Mouse (Mus musculus): ENCODE results near the gene Jrkl. TPM values are rescaled to one million over a fixed set of nuclear protein-coding genes. Genes with fewer than 3 reads are reported as not detected.

Jrkl gene
- total and polyA plus RNA-seq, 3 experiments = 2.4 to 3.7 (median 2.5) TPM

DNA sequence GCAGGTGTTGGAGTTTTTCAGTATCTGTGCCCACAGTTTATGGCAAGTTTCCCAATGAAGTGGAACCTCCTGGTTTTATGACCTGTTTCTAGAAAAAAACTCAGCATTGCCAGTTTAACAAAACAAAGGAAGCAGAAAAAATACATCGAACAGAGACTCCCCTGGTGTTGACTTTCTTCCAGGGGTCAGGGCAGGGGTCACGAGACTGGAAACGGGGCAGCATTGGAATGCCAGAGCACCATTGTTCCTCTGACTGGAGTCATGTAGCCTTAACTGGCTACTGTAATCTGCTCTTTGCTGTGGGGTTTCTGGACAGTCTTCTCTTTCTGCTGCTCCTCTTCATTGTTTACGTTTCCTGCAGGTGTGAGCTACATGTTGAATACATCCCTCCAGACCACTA is 15.1 kb downstream of the Jrkl start:
- Histone ChIP-seq H3K79me2 (replicated peaks; ENCODE audit: control insufficient read depth, extremely low read depth, insufficient read depth, poor library complexity, severe bottlenecking) (no peaks in the 10 kb centered on the region), H3K9me3 (replicated peaks; ENCODE audit: low read length) (peaks cover 9% of the 10 kb centered on the region), H3K27me3 (replicated peaks) (no peaks in the 10 kb centered on the region), H3K36me3 (replicated peaks in 1 of 2; ENCODE audit: control insufficient read depth in 1 of 2, insufficient read depth in 1 of 2, low read length in 1 of 2) (no peaks in the 10 kb centered on the region), H3K4me3 (replicated peaks in 1 of 3; ENCODE audit: low read depth in 2 of 3, low read length in 2 of 3, poor library complexity in 1 of 3) (no peak overlapping the region), H3K9ac (ENCODE audit: insufficient read depth, low read depth) (no peak overlapping the region), H3K4me2 (ENCODE audit: insufficient read depth, low read depth, poor library complexity, severe bottlenecking) (no peak overlapping the region), H3K4me1 (ENCODE audit: control insufficient read depth in 1 of 2, insufficient read depth in 2 of 2) (peaks cover 3 to 5% of the 10 kb centered on the region in 2 experiments; a peak in 3 of 4 replicates), H3K27ac (ENCODE audit: insufficient read depth, low read depth) (no peak overlapping the region)
- dilution Hi-C loops (cut with MboI; ENCODE audit: extremely low pct_ligation_motif_present, extremely low pct_unique_long_range_greater_than_20kb, low sequenced_read_pairs) (no loop called here), in situ Hi-C loops (cut with MboI; ENCODE audit: low pct_ligation_motif_present, low pct_unique_long_range_greater_than_20kb, low sequenced_read_pairs) (no loop called here)
- DNase-seq (ENCODE audit: extremely low read depth) = no peak
- TF ChIP-seq SIN3A (IDR thresholded peaks at IDR 0.05; ENCODE audit: low read length) = no peak
- no peak for TF ChIP-seq MYC (IDR thresholded peaks at IDR 0.05; ENCODE audit: low read depth, low read length)
- TF ChIP-seq NRF1 (IDR thresholded peaks at IDR 0.05; ENCODE audit: low read depth, low read length) = no peak
- TF ChIP-seq ZNF384 (IDR thresholded peaks at IDR 0.05; ENCODE audit: low read depth, low read length) = no peak
- no peak for TF ChIP-seq PAX5 (IDR thresholded peaks at IDR 0.05; ENCODE audit: low read length)
- no peak for TF ChIP-seq KAT2A (IDR thresholded peaks at IDR 0.05; ENCODE audit: insufficient replicate concordance, low read length)
- no peak for TF ChIP-seq USF2 (conservative IDR thresholded peaks at IDR 0.05; ENCODE audit: low read depth, low read length)
- no peak for TF ChIP-seq MAZ (IDR thresholded peaks at IDR 0.05; ENCODE audit: low read depth, low read length)
- TF ChIP-seq CTCF (conservative IDR thresholded peaks at IDR 0.05 in 1 of 2, IDR thresholded peaks at IDR 0.05 in 1 of 2; ENCODE audit: low read depth in 2 of 2, low read length in 2 of 2) = no peak
- TF ChIP-seq POLR2A (IDR thresholded peaks at IDR 0.05; ENCODE audit: low read depth, low read length) = no peak
- TF ChIP-seq MEF2A (IDR thresholded peaks at IDR 0.05; ENCODE audit: borderline replicate concordance, low read depth, low read length) = no peak
- no peak for TF ChIP-seq ZC3H11A (IDR thresholded peaks at IDR 0.05; ENCODE audit: low read depth, low read length)
- TF ChIP-seq UBTF (IDR thresholded peaks at IDR 0.05; ENCODE audit: low read depth, low read length) = no peak
- no peak for TF ChIP-seq USF1 (IDR thresholded peaks at IDR 0.05; ENCODE audit: low read depth, low read length)

DNA sequence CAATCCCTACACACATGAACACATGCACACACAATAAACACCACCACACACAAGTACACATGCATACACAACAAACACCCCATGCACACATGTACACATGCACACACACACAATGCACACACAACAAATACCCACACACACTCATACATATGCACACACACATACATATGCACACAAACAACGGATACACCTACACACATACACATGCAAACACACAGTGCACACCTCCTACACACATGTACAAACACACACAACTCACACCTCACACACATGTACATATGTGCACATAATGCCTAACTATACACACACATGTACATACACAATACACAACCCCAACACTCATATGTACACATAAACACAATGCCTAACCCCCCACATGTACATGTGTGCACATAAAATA is 19.8 kb downstream of the Jrkl start:
- no peak overlapping the region for H3K27ac ChIP-seq (ENCODE audit: insufficient read depth, low read depth)
- no peak overlapping the region for H3K9ac ChIP-seq (ENCODE audit: insufficient read depth, low read depth)
- no peak for TF ChIP-seq UBTF (IDR thresholded peaks at IDR 0.05; ENCODE audit: low read depth, low read length)
- no peaks in the 10 kb centered on the region for H3K36me3 ChIP-seq (replicated peaks in 1 of 2; ENCODE audit: control insufficient read depth in 1 of 2, insufficient read depth in 1 of 2, low read length in 1 of 2)
- H3K4me3 ChIP-seq (replicated peaks in 1 of 3; ENCODE audit: low read depth in 2 of 3, low read length in 2 of 3, poor library complexity in 1 of 3) = no peak overlapping the region
- no peak for DNase-seq (ENCODE audit: extremely low read depth)
- no peak overlapping the region for H3K4me2 ChIP-seq (ENCODE audit: insufficient read depth, low read depth, poor library complexity, severe bottlenecking)
- peaks cover 9% of the 10 kb centered on the region for H3K9me3 ChIP-seq (replicated peaks; ENCODE audit: low read length)
- dilution Hi-C loops (cut with MboI; ENCODE audit: extremely low pct_ligation_motif_present, extremely low pct_unique_long_range_greater_than_20kb, low sequenced_read_pairs) (no loop called here), in situ Hi-C loops (cut with MboI; ENCODE audit: low pct_ligation_motif_present, low pct_unique_long_range_greater_than_20kb, low sequenced_read_pairs) (no loop called here)
- peaks cover 0 to 3% of the 10 kb centered on the region in 2 experiments; a peak in 2 of 4 replicates for H3K4me1 ChIP-seq (ENCODE audit: control insufficient read depth in 1 of 2, insufficient read depth in 2 of 2)
- H3K27me3 ChIP-seq (replicated peaks) = no peaks in the 10 kb centered on the region
- no peaks in the 10 kb centered on the region for H3K79me2 ChIP-seq (replicated peaks; ENCODE audit: control insufficient read depth, extremely low read depth, insufficient read depth, poor library complexity, severe bottlenecking)

DNA sequence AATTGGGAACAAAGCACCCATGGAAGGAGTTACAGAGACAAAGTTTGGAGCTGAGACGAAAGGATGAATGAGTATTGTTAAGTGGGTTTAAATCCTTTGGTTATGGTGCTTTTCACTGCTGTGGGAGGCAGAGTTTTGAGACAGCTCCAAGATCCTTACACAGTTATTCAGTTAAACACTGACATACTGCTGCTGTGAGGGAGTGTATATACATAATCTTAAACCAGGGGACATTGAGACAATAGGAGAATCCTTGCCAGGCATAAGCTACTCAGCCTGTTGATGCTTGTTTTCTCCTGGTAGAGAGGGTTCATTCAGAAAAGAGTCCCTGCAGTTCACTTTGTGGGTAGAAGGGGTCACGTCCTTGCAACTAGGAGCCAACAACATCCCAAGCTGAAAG is 39.3 kb downstream of the Jrkl start:
- Histone ChIP-seq H3K36me3 (replicated peaks in 1 of 2; ENCODE audit: control insufficient read depth in 1 of 2, insufficient read depth in 1 of 2, low read length in 1 of 2) (no peaks in the 10 kb centered on the region), H3K27ac (ENCODE audit: insufficient read depth, low read depth) (no peak overlapping the region), H3K9me3 (replicated peaks; ENCODE audit: low read length) (no peaks in the 10 kb centered on the region), H3K4me1 (ENCODE audit: control insufficient read depth in 1 of 2, insufficient read depth in 2 of 2) (no peaks in the 10 kb centered on the region; a peak in 1 of 4 replicates), H3K27me3 (replicated peaks) (no peaks in the 10 kb centered on the region), H3K79me2 (replicated peaks; ENCODE audit: control insufficient read depth, extremely low read depth, insufficient read depth, poor library complexity, severe bottlenecking) (no peaks in the 10 kb centered on the region), H3K9ac (ENCODE audit: insufficient read depth, low read depth) (no peak overlapping the region), H3K4me2 (ENCODE audit: insufficient read depth, low read depth, poor library complexity, severe bottlenecking) (no peak overlapping the region), H3K4me3 (replicated peaks in 1 of 3; ENCODE audit: low read depth in 2 of 3, low read length in 2 of 3, poor library complexity in 1 of 3) (no peak overlapping the region)
- no peak for DNase-seq (ENCODE audit: extremely low read depth)
- dilution Hi-C loops (cut with MboI; ENCODE audit: extremely low pct_ligation_motif_present, extremely low pct_unique_long_range_greater_than_20kb, low sequenced_read_pairs) = no loop called here
- no peak for TF ChIP-seq NELFE (IDR thresholded peaks at IDR 0.05; ENCODE audit: low read depth, low read length)
- TF ChIP-seq GABPA (IDR thresholded peaks at IDR 0.05; ENCODE audit: insufficient replicate concordance, low read depth, low read length) = no peak
- TF ChIP-seq ZKSCAN1 (IDR thresholded peaks at IDR 0.05; ENCODE audit: borderline replicate concordance, low read depth, low read length) = no peak
- no peak for TF ChIP-seq MAX (IDR thresholded peaks at IDR 0.05; ENCODE audit: low read length)
- TF ChIP-seq ZNF384 (IDR thresholded peaks at IDR 0.05; ENCODE audit: low read depth, low read length) = no peak
- TF ChIP-seq NRF1 (IDR thresholded peaks at IDR 0.05; ENCODE audit: low read depth, low read length) = no peak
- TF ChIP-seq SIN3A (IDR thresholded peaks at IDR 0.05; ENCODE audit: low read length) = no peak
- TF ChIP-seq MAZ (IDR thresholded peaks at IDR 0.05; ENCODE audit: low read depth, low read length) = no peak
- TF ChIP-seq UBTF (IDR thresholded peaks at IDR 0.05; ENCODE audit: low read depth, low read length) = no peak
- TF ChIP-seq RCOR1 (conservative IDR thresholded peaks at IDR 0.05; ENCODE audit: low read depth, low read length) = no peak
- no peak for TF ChIP-seq ZMIZ1 (IDR thresholded peaks at IDR 0.05; ENCODE audit: low read depth, low read length)
- in situ Hi-C loops (cut with MboI; ENCODE audit: low pct_ligation_motif_present, low pct_unique_long_range_greater_than_20kb, low sequenced_read_pairs) = no loop called here

Measured in CH12.LX (cell line).